Mouse (Mus musculus): Measurements from ENCODE around the gene Pstk. TPM values are rescaled to one million over a fixed set of nuclear protein-coding genes. Genes with fewer than 3 reads are reported as not detected.

The Pstk gene
- 27.7 and 48.3 TPM in 2 replicates for polyA plus RNA-seq (2012; rRNA removed)

GRCm38 (mm10) chr7:131370648-131371469, at the start of gene Pstk:
Gene Pstk, plus strand, starts transcription at chr7:131371141.

GRCm38 (mm10) chr7:131322192-131322591, 48.7 kb upstream of the Pstk start, which contains the start of gene Cuzd1:
Gene Cuzd1, minus strand, starts transcription at chr7:131322292.

GRCm38 (mm10) chr7:131329416-131329815, 41.5 kb upstream of the Pstk start, which contains the start of gene Fam24b:
Gene Fam24b, minus strand, starts transcription at chr7:131329516.

GRCm38 (mm10) chr7:131333564-131333963, 37.4 kb upstream of the Pstk start, which contains the start of gene Fam24a:
Gene Fam24a, plus strand, starts transcription at chr7:131333864.

GRCm38 (mm10) chr7:131362615-131363300, 8.2 kb upstream of the Pstk start, which contains the start of gene 2310057M21Rik:
Gene 2310057M21Rik, minus strand, starts transcription at chr7:131362759.

GRCm38 (mm10) chr7:131410416-131411058, 39.6 kb downstream of the Pstk start, which contains the start of the genes Ikzf5 and Acadsb:
Gene Ikzf5, minus strand, starts transcription at chr7:131410521.
Gene Acadsb, plus strand, starts transcription at chr7:131410601.

Other genes starting within 250 kb of the Pstk start
- gene 4933402N03Rik, start 224.8 kb upstream of the Pstk start, polyA plus RNA-seq (2012; rRNA removed) = not detected in 2 replicates
- gene 5430419D17Rik, start 196.7 kb upstream of the Pstk start, polyA plus RNA-seq (2012; rRNA removed) = 0.08 and 0.33 TPM in 2 replicates
- gene Cuzd1, start 48.8 kb upstream of the Pstk start, polyA plus RNA-seq (2012; rRNA removed) = 0.96 TPM in 1 of 2 replicates, not detected in the other
- gene Fam24b, start 41.6 kb upstream of the Pstk start, polyA plus RNA-seq (2012; rRNA removed) = not detected in 2 replicates
- gene Fam24a, start 37.3 kb upstream of the Pstk start, polyA plus RNA-seq (2012; rRNA removed) = not detected in 2 replicates
- gene 2310057M21Rik, start 8.4 kb upstream of the Pstk start, polyA plus RNA-seq (2012; rRNA removed) = 0.56 and 3.9 TPM in 2 replicates
- gene Ikzf5, start 39.4 kb downstream of the Pstk start, polyA plus RNA-seq (2012; rRNA removed) = 2.5 and 3.9 TPM in 2 replicates
- 3.9 and 5.2 TPM in 2 replicates for gene Acadsb, start 39.5 kb downstream of the Pstk start, polyA plus RNA-seq (2012; rRNA removed)
- 1.7 and 2.4 TPM in 2 replicates for gene Hmx3, start 171.7 kb downstream of the Pstk start, polyA plus RNA-seq (2012; rRNA removed)
- 0.60 and 0.64 TPM in 2 replicates for gene Hmx2, start 177.6 kb downstream of the Pstk start, polyA plus RNA-seq (2012; rRNA removed)
- 12.3 and 13.5 TPM in 2 replicates for gene Bub3, start 189.1 kb downstream of the Pstk start, polyA plus RNA-seq (2012; rRNA removed)